Mouse (Mus musculus) left cerebral cortex, adult 6 months (tissue): ENCODE measurements around the gene F11r. TPM values are rescaled to one million over a fixed set of nuclear protein-coding genes. Genes with fewer than 3 reads are reported as not detected.

Source experiments
- long read RNA-seq, 2 experiments: library from polyadenylated mRNA; unstranded; transcript quantifications; one replicate each; pipeline ENCODE4 v2.0.0; 2019 to 2020
- polyA plus RNA-seq: library from polyadenylated mRNA; unstranded; fragments of <200 nt; fragmentation: Nextera tagmentation; gene quantifications from 2 replicates; pipeline ENCODE4 v1.2.3, GENCODE M21; 2021

Gene F11r
- 8.6 TPM in 2 replicates for polyA plus RNA-seq
- long read RNA-seq, experiment 1 = 0 reads
- long read RNA-seq, experiment 2, partial matches to known transcripts = 0 of 2 reads
- long read RNA-seq, experiment 2, other reads (novel, unspliced or antisense) = 2 of 2 reads

GRCm38 (mm10) chr1:171437264-171438013 is at the start of gene F11r:
Gene F11r, plus strand, starts transcription at chr1:171437535.

GRCm38 (mm10) chr1:171388376-171389102 is 48.8 kb upstream of the F11r start, which contains the start of gene Arhgap30:
Gene Arhgap30, plus strand, starts transcription at chr1:171388954.

GRCm38 (mm10) chr1:171410947-171411484 is 26.3 kb upstream of the F11r start, which contains the start of gene Usf1:
Gene Usf1, plus strand, starts transcription at chr1:171411313.

GRCm38 (mm10) chr1:171418660-171419059 is 18.7 kb upstream of the F11r start, which contains the start of gene Tstd1:
Gene Tstd1, plus strand, starts transcription at chr1:171418872.

GRCm38 (mm10) chr1:171503250-171503591 is 65.9 kb downstream of the F11r start, which contains the start of gene Alyref2:
Gene Alyref2, plus strand, starts transcription at chr1:171503478.

Other genes with a start within 250 kb of the F11r start
- 128 and 132 TPM in 2 replicates for gene Pcp4l1, start 241.3 kb upstream of the F11r start, polyA plus RNA-seq
- gene Nr1i3, start 223.6 kb upstream of the F11r start, polyA plus RNA-seq = 0.09 and 0.15 TPM in 2 replicates
- 89.4 and 110 TPM in 2 replicates for gene Tomm40l, start 215.0 kb upstream of the F11r start, polyA plus RNA-seq
- 3.2 and 4.7 TPM in 2 replicates for gene Apoa2, start 212.5 kb upstream of the F11r start, polyA plus RNA-seq
- gene Fcer1g, start 203.2 kb upstream of the F11r start, polyA plus RNA-seq = 94.0 and 105 TPM in 2 replicates
- 4.4 and 4.5 TPM in 2 replicates for gene Adamts4, start 187.1 kb upstream of the F11r start, polyA plus RNA-seq
- gene Ndufs2, start 186.1 kb upstream of the F11r start, polyA plus RNA-seq = 129 and 207 TPM in 2 replicates
- gene B4galt3, start 167.2 kb upstream of the F11r start, polyA plus RNA-seq = 53.3 and 58.3 TPM in 2 replicates
- gene Ppox, start 156.3 kb upstream of the F11r start, polyA plus RNA-seq = 9.7 and 14.4 TPM in 2 replicates
- gene Usp21, start 149.5 kb upstream of the F11r start, polyA plus RNA-seq = 39.2 and 44.6 TPM in 2 replicates
- gene Ufc1, start 142.5 kb upstream of the F11r start, polyA plus RNA-seq = 171 and 203 TPM in 2 replicates
- 35.3 and 38.1 TPM in 2 replicates for gene Dedd, start 108.4 kb upstream of the F11r start, polyA plus RNA-seq
- gene Nit1, start 91.9 kb upstream of the F11r start, polyA plus RNA-seq = 32.0 and 41.0 TPM in 2 replicates
- gene Pfdn2, start 91.9 kb upstream of the F11r start, polyA plus RNA-seq = 136 and 195 TPM in 2 replicates
- gene Klhdc9, start 76.7 kb upstream of the F11r start, polyA plus RNA-seq = 9.3 and 10.6 TPM in 2 replicates
- 1.9 and 2.0 TPM in 2 replicates for gene Nectin4, start 67.4 kb upstream of the F11r start, polyA plus RNA-seq
- gene Arhgap30, start 48.6 kb upstream of the F11r start, polyA plus RNA-seq = 0.60 and 0.85 TPM in 2 replicates
- 37.9 and 48.2 TPM in 2 replicates for gene Usf1, start 26.2 kb upstream of the F11r start, polyA plus RNA-seq
- gene Tstd1, start 18.7 kb upstream of the F11r start, polyA plus RNA-seq = 1.2 and 1.9 TPM in 2 replicates
- 6.7 and 7.4 TPM in 2 replicates for gene Alyref2, start 65.9 kb downstream of the F11r start, polyA plus RNA-seq
- gene Itln1, start 97.8 kb downstream of the F11r start, polyA plus RNA-seq = not detected in 2 replicates
- gene Cd244a, start 121.7 kb downstream of the F11r start, polyA plus RNA-seq = 0.09 TPM in 1 of 2 replicates, not detected in the other
- 0.10 and 0.15 TPM in 2 replicates for gene Ly9, start 169.9 kb downstream of the F11r start, polyA plus RNA-seq
- gene Slamf7, start 215.5 kb downstream of the F11r start, polyA plus RNA-seq = 0.11 TPM in 1 of 2 replicates, not detected in the other
- gene Cd48, start 244.5 kb downstream of the F11r start, polyA plus RNA-seq = 2.1 and 2.4 TPM in 2 replicates